Mouse (Mus musculus) CD4-positive, CD25-positive, alpha-beta regulatory T cell, adult 4 months (primary cell): ENCODE measurements at regions not wholly inside any gene's neighbourhood (a gene's known extent, or its start where the extent isn't known, plus 50 kb on each side); places are given as distances from the start of the nearest gene placed in this dataset.

ENCODE experiments used
- ATAC-seq: one replicate; pipeline ENCODE4 v1.8.0; 2017

DNA sequence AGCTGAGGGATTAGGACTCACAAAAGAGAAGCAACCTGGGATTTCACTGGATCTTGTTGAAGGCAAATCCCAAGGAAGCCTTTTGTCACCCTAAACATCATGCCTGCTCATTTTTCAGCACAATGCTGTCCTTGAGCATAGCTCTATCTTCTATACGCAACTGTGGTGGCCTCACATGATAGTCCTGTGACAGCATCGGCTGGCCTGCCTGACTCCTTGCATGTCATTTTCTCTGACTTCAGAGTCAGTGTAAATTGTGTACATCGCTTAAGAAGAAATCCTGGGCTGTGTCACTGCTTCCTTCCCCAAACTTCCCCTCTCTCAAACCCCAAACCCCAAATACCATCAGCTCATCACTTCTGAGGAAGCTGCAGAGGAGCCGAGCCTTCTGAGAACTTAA lies 60.5 kb upstream of the Raph1 start:
- peak; percentile 47 for ATAC-seq

GRCm38 (mm10) chr1:60625698-60626486 lies 59.0 kb upstream of the Raph1 start:
- no peak for ATAC-seq

DNA sequence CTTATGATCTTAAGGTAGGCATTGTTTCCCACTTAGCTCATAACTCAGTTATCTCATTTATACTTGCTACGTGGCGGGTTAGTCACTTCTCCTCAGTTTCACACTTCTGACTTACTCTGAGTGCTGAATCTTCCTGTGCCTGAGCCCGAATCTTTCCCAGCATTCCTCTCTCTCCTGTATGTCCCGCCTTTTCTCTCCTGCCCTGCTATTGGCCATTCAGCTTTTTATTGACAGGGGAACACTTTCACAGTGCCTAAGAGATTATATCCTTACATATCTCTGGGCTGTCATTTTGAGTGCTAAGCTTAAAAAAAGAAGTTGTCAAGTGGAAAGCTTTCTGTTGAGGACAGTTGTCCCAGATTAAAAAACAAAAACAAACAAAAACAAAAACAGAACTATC lies 57.3 kb upstream of the Raph1 start:
- no peak for ATAC-seq

GRCm38 (mm10) chr1:60623440-60624016 lies 56.6 kb upstream of the Raph1 start:
- ATAC-seq: no peak

DNA sequence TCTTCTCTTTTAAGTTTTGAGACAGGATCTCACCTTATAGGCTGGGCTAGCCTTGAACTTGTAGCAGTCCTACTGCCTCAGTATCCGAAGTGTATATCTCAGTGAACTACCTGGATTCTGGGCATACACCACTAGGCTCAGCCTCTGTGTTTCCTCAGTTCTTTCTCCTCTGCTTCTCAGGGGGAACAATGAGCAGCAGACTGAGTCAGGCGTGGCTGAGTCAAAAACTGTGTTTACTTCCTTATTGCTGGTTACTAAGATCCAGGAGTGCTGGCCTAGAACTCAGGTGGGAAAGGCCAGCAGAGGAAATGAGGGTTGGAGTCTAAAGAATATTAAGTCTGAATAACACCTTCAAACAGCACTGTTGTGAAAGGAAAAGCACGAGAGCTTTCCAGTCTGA lies 54.9 kb upstream of the Raph1 start:
- no peak for ATAC-seq

DNA sequence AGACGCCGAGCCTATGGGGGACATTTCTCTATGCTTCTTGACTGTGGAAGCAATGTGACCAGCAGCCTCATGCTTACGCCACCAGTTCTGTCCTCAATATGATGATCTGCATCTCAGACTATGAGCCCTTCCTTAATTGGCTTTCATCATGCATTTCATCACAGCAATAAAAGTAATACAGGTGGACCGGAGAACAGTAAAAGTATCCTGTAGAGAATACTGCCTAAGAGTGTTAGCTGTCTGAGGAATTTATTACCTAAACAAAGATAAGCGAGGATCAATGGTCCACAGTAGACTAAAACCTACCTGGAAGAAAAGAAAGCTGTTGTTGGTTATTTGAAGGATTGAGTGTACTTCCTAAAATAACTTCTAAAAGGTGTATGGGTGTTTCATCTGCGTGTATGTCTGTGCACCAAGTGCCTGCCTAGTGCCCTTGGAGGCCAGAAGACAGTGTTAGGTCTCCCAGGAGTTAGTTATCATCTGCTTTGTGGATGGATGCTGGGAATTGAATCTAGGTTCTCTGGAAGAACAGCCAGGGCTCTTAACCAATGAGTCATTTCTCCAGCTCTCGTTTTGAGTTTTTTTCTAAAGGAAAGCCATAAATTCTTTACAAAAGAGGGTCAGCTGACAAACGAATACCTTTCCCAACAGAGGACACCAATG lies 54.3 kb upstream of the Raph1 start:
- ATAC-seq: no peak

DNA sequence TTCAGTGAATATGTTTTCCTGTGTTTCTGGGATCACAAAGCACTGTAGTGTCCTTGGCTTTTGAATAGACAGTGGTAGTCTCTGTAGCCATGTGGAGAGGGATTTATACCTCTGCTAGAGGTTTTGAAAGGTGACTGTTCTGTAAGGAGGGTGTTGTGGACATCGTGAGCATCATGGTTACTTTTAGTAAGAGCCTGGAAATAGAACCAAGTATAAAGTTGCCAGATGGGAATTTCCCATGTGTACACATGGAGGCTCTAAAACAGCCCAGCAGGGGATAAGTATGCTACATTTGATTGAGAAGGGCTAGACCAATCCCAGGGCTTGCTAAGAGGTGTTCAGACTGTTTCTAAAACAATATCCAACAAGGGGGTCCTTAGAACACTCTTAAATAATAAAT lies 51.5 kb upstream of the Raph1 start:
- ATAC-seq: no peak

DNA sequence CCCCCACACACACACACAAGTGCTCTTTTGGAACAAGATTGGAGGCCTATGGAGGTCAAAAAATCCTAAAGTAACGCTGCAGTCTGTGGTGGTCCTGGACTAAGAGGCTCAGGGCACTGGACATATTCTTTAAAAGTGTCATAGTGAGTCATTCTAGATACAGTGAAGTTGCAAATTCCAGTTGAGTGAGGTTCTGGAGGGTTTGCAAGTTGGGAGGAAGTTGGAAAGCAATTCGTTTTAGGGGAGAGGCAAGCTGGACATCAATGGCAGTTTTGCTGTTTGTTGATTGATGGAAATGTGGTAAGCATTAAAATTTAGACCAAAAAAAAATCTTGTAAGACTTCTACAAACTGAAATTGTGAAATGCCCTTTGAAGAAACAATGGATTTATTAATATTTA lies 50.0 kb upstream of the Raph1 start:
- no peak for ATAC-seq
